Mouse (Mus musculus) lung, adult 18-20 months (tissue): ENCODE results near the gene Hk3.

Experiments
- DNase-seq, 2 experiments: peaks; one replicate each; pipeline ENCODE4 v3.0.0; 2022; ENCODE audit warnings: mixed read lengths in 2 of 2

Hk3 gene

DNA sequence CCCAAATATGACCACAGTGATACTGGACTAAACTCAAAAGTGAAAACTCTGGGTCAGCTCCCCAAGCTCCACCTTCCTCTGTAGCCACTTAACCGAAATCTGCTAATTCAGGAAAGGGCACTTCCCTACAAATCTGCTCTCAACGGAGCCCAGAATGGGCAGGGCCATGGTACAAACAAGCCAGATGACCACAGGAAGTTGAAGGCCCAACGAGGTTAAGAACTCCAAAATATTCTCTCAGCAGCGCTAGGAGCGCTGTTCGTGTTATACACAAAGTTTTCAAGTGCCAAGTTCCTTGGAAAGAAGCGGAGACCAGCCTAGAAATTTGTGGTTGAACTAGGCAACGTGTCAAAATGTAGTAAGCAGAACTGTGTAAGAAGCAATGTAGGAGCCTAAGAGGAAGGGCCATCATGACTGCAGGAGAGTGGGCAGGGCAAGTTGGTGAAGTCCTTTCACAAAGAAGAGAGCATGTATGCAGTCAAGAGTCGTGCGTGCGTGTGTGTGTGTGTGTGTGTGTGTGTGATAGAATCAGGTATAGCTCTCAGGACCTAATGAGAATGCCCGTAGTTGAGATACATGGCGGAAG, at the start of gene Hk3:
Hk3 (minus strand) TSS at position 192 of the 586 bp plus-strand sequence.
- peak; percentile 38 to 45 for DNase-seq

DNA sequence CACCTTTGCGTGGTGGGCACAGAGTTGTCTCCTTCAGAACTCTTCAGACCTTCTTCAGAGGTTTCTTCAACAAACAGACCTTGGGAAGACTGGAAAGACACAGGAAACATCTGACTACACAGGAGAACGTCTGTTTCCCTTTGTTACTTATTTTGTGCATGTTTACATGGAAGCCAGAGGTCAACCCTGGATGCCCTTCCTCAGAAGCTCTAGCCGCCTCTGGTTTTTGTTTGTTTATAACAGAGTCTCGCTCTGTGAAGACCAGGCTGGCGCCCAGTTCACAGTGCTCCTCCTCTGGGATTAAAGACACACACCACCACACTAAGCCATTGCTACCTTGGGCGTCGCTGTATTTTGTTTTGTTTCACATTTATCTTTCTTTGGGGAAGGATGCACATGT, 48.5 kb upstream of the Hk3 start:
- DNase-seq, result peak in 1 of 2 experiments; percentile 14

DNA sequence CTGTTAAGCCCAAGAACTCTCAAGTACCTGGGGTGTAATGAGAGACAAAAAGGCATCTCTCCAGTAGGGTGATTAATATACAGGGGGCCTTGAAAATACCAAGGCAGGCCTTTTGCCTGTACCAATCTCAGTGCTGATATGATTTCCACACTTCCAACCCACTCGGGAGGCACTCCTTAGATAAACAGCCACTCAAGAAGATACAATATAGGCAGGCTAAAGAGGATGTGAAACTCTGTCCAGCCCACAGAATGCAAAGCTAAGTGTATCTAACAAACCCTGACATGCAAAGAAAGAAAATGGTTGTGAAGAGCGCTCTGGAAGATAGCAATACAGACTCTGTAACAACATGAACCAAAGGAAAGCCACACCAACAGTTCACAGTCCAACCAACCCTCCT, 42.1 kb upstream of the Hk3 start:
- no peak for DNase-seq

DNA sequence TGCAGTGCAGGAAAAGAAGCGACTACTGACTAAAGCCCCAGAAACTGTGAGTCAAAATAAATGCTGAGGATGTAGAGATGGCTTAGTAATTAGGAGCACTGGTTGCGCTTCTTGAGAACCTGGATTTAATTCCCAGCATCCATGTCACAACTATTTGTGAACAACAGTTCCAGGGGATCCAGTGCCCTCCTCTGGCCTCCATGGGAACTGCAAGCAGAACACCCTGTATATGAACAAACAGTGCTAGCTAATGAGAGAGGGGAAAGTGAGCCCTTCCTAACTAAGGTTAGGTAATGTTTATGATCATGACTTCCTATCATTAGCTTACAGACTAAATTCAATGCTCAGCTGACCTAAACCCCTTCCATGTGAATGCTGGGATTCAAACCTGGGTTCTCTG, 36.9 kb upstream of the Hk3 start:
- peak; percentile 7 to 9 for DNase-seq

DNA sequence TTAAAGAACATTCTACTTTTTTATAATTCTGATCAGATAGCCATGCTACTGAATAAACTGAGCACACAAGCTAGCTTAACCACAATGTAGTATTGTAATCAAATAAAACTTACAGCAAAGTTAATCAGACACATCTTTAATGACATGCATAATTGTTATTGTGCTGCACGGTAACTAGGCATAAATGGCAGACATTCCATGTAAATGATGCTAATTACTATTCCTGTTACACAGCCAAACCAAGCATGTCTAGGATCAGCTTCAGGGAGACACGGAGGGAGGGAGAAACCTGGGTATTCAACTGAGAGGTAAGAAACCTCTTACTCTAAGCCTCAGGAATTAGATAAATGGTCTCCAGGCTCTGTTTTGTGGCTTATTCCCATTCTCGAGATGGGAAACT, 26.5 kb upstream of the Hk3 start:
- no peak for DNase-seq

DNA sequence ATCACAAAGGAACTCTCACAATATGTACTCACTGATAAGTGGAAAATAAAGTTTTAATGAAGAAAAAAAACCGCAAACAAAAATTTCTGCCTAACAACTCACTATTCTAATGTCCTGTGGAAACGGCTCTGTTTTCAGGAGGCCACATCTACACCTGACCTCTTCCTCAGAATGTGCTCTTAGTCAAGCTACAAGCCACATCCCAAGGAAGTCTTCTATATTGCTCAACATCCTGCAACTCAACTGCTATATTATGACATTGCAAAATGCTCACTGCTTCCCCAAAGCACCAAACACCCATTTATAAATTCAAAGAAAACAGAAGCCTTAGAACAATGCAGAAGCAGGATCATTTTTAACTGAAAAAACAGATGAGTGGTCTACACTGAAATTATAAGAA, 18.8 kb upstream of the Hk3 start:
- DNase-seq, result no peak

DNA sequence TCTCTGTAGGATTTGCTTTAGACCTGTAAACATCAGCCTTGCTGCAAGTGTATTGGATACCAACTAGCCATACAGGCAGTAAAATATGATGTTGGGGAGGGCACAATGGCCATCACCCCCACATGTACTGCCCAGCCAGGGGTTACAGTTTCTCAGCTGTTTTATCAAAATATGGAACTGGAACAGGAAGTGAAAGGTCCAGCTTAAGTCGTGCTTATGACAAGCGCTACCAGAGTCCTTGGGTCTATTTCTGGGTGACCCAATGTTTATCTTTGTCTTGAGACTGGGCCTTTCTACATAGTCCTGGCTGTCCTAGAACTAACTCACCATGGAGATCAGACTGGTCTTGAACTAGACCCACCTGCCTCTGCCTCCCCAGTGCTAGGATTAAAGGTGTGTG, 3.0 kb upstream of the Hk3 start:
- no peak for DNase-seq

DNA sequence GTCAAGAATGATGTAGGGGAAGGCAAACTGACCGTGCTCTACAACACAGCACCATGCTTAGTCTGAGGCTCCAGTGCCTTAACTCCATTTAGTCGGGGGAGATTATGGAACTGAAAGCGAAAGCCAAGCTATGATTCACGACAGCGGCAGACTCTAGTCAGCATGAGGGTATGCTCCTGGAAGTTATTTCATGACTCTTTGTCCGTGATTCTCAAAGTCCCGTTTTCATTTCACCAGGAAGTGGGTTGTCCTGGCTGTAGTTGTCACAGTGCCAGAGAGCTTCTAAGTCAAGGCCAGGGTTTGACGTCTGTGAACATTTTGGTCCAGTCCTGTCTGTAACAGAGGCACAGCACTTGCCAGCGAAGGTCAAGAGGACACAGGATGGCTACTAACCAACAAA, 1.5 kb upstream of the Hk3 start:
- peak in 1 of 2 experiments; percentile 17 for DNase-seq

DNA sequence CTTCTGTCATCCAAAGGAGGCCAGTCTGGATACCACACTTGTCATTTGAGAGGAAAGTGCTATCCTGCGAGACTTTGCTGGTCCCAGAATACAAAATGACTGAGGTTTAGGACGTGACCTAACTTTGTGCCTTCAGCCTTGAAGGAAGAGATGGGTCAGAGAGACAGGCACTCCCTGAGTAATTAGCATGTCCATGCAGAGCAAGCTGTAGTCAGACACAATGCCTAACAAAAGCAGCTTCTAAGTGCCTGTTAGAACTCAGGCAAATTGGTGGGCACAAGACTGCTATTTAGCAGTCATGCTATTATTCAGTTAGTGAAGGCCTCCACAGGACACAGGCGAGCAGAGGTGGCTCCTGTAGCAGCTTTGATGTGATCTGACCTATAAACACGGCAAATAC, 1.1 kb upstream of the Hk3 start:
- no peak for DNase-seq

DNA sequence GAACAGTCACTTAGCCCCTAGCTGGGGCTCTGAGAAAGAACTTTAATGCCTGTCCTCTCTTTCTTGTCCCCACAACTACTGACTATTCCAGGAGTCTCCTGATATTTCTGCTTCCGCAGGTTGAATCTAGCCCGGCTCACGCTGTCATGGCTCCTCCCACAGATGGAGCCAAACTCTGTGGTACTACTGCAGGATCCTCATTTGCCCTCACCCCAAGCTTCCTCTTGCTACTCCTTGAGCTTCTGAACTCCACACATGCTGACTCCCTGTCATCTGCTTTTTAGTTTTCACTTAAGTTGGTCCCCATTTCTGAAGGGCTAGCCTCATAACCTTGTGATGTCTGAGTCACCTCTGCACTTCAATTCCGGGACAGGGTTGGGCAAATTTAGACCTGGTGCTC, 1.1 kb downstream of the Hk3 start:
- no peak for DNase-seq

DNA sequence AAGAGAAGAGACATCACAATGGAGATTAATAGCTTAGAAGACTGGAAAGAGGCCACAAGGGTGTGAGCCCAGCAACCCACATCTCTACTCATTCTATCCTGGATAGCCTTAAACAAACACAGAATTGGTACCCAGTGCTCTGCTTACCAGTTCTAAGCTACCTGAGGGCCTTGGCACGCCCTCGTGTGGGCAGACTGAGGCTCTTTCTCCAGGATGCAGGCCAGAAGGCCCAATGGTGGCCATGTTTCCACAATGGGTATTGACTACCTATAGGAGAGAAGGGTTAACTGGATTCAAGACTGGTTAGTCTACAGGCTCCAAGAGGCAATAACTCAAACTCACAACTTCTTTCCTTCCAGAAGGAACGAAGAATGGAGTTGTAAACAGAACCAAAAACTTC, 2.0 kb downstream of the Hk3 start:
- DNase-seq, result no peak

DNA sequence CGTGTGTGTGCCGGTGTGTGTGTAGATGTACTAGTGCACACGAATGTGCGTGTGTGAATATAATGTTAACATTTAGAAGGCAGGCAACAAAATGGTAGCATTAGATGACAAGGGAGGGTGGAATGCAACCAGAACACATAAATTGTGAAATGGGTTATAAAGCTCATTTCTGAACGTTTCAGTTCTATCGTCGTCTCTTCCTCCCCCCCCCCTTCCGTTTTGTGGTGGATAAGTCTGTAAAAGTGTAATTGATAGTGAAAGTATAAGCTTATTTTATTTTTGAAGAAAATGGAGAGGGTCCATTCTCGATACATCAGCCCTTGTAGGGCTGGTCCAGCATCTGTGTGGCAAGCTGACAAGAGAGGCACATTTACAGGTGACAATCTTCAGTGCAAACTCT, 2.5 kb downstream of the Hk3 start:
- no peak for DNase-seq

DNA sequence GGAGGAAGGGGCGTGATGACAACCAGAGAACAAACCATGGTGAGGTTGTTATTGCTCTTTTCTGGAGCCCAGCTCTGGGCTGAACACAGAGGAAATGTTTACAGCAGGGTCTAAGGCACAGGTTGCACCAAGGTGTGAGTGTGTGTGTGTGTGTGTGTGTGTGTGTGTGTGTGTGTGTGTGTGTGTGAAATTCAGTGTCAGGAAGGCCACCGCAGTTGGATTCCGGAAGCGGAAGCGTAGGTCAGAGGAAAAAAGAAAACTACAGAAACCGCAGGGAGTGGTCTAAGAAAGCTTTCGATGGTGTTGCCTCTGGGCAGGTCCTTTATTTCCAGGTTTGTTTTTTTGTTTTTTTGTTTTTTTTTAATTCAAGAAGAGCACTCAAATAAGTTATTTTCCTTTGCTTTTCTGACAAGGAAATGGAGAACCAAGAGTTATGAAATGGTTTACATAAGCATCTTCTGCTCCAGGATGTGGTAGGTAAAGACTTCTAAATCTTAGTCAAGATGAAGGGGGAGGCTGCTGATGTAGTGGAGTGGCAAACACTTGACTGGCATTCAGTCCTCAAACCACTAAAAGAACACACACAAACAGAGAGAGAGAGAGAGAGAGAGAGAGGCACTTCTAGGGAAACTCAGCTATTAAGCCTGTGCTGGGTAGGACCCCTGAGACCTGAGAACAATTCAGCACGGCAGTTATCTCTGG, 3.1 kb downstream of the Hk3 start:
- no peak for DNase-seq

DNA sequence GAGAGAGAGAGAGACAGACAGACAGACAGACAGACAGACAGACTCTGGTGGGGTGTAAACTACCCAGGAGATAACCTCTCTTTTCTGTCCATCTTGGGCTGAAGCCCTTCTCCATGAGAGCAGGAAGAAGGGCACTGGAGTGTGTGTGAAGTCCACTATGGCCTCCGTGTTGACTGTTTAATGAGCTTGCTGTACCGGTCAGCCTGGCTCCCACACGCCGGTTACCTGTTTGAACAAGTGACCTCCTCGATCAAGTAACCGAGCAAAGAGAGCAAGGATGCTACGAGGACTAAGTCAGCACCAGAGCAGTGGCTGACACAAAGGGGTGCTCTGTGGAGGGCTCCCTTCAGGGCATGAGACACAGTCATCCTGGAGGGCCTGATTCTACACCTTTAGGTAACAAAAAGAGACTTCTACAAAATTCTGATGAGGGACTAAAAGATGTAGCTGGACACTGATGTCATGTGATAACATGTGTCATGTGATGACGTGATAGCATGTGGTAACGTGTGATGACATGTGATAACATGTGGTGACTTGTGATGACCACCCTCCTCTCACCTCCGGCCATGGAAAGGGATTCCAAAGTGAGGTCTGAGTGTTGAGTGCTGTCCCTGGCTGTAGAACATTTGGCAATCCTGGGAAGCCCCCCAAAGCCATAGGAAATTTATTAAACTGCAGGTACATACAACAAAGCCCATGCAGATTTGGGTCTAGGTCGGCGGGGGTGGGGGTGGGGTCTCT, 3.9 kb downstream of the Hk3 start:
- no peak for DNase-seq

DNA sequence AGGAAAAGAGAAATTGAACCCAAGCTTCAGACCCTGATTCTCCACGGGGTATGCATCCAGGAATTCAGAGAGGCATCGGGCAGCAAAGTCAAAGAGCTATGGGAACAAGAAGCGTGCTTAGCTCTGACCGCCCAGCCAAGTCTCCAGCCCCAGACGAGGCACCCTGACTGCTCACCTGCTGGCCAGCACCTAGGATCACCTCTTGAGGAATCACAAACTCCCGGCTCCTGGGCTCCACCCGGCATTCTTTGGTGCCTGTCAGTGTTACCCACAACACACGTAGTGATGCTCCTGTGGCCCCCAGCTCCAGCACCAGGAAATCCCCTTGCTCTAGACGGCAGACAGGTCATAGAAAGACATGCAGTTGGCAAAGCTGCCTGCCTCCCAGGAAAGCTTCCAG, 6.7 kb downstream of the Hk3 start:
- DNase-seq, result no peak

DNA sequence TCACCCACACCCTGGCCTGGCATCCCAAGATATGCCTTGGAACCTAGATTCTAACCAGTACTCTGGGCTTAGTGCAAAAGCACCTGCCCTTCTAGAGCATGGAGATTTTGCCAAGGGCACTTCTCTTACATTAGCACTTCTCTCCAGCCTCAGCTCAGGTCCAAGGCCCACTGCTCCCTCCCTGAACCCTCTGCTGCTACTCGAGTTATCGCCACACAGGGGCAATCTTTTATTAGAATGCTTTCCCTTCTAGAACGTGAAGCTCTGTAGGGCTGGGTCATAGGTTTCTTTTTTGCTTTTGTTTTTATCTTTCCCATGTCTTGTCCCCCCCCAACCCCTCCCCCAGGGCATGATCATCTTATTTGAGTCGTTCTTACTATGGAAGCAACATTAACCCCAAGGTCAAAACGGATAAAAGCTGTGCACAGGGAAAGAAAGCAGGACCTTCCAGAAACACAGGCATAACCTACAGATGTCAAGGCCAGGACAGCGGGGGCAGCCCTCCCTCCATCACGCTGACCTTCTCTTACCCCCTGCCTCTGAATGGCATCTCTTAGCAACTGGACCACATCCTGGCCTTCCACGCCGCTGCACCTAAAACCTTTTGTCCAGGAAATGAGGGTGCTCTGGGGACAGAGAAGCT, 7.4 kb downstream of the Hk3 start:
- DNase-seq, result no peak

DNA sequence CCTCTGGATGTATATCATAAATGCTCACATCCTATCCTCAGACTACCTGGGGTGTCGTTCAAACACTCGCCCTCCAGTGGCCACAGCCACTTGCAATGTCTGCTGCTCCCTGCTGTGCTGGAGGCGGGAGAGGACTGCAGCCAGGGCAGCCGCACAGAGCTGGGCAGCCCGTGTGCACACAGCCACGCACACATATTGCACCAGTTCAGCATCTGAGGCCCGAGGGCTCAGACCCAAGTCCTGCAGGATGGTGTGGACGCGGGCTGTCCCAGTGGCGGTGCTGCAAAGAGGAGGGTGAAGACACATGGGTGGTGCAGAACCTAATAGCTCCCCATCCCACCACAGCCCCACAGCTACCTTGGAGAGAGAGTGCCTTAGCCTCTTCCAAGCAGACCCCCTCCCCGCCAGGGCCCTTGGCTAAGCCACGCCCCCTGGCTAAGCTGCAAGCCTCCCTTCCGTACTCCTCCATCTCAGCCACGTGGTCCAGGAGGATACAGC, 9.2 kb downstream of the Hk3 start:
- DNase-seq, result no peak

DNA sequence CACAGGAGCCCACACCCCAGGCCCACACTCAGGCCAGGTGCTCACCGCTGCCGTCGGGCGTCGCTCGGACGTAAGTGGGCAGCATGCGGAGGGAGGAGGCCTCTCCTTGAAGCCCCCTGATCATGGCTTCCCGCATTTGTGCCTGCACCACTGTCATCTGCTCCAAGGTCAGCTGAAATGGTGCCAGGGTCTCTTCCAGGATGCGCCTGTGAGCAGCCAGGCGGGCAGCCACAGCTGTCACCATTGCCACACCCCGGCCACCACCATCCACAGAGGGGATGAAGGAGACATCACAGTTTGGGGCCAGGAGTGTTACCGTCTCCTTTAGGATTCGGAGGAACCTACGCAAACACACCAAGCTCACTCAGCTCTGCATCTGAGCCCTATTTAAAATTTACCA, 10.1 kb downstream of the Hk3 start:
- no peak for DNase-seq

DNA sequence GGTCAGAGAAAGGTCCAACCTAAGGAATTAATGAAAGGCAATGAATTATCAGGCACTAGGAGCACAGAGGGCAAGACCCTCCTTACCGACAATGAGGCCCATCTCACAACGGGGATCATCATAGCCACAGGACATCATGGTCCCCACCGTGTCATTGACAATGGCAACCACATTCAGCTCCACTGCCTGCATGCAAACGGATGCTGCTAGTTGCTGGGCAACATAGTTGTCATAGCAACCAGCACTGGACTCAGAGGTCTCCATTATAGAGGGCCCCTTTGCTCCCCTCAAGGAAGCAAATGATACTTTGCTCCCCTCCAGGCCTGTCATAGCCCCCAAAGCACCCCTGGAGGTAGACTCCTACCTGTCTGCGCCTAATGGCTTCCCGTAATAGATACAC, 12.6 kb downstream of the Hk3 start:
- DNase-seq, result no peak

DNA sequence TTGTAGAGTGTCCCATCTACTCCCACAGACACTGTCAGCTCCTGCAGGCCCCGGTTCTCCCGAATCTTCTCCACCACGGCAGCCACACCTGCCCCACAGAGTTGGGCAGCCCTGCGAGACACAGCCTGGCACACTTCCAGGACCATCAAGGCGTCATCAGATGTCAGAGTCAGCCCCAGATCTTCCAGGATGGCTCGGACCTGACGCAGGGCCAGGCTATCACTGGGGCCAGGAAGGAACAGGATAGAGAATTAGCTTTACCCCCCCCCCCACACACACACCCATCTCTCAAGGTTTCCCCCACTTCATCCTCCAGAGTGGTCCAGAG, 14.8 kb downstream of the Hk3 start:
- no peak for DNase-seq

DNA sequence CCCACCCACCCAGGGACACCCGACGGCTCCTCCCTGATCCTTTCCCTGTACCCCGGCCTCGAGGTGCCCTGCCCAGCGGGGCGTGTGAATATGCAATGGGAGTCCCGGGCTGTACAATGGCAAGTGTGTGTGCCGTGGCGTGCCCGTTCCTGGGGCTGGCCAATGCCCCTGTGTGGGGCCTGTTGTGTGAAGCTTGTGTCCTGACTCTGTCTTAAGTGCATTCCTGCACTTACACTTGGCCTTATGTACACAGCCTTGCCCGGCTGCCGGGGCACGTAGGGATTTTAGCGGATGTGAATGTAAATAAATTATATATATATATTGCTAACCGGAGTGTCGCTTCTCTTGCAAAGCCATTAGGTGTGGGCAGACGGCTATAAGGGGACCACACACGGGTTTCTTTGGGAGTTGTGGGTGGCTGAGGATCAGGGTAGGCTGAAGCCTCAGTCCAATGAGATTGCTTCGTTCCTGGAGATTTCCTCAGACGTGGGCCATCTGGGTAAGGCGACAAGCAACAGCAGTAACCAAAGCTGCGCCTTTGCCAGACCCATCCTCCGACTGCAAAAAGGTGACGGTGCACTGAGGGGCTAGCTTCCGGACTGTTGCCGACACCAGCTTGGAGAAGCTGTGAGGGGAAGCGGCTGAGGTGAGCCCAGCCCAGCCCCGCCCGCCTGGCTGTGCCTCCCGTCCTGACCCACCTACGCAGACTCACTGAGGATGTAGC, 15.3 kb downstream of the Hk3 start:
- peak in 1 of 2 experiments; percentile 32 for DNase-seq

DNA sequence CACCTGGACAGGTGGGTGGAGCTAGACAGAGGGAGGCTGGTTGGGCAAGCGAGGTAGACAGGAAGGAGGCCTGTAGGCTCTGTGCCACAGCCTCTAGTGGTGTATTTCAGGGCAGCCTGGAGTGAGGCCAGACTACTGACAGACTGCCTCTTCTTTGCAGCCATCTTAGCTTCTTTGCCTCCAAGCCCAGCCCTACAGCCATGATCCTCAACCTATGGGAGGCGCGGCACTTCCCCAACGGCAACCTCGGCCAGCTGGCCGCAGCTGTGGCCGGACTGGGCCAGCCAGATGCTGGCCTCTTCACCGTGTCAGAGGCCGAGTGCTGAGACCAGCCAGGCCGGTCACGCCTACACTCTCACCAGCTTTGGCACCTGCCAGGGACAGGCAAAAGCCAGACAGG, 16.5 kb downstream of the Hk3 start:
- DNase-seq, result peak; percentile 52 to 62

DNA sequence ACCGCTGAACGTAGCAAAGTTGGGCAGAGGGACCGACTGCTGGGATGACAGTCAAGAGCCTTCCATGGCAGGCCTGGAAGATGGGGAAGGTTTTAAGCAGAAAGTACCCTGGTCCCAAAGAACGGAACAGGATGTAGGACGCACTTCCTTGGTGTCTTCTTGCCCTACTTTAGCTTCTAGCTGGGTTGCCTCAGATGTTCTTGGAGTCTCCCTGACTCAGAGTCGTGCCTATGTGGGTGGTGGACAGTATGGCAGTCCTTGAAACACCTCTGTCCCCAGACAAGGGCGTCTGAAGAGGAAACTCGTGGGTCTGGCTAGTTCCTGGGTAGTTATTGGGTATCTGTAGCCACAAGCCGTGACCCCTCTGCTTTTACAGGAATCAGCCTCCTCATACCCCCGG, 19.1 kb downstream of the Hk3 start:
- DNase-seq, result no peak
